Mouse (Mus musculus) ES-Bruce4 (cell line): ENCODE data around the gene Traf2. TPM values are rescaled to one million over a fixed set of nuclear protein-coding genes. Genes with fewer than 3 reads are reported as not detected.
"Not testable (repeated sequence)": the region's sequence is repeated elsewhere in the genome, so short reads cannot be mapped to it uniquely, and the experiment has no call there.

Experiments
- H3K27ac ChIP-seq: 2 replicates; pipeline ENCODE4 v1.5.1; 2012; ENCODE audit warnings: low read length, inconsistent platforms; ENCODE audit not compliant: insufficient read depth
- H3K27me3 ChIP-seq: 2 replicates; pipeline ENCODE4 v1.6.1; 2012; ENCODE audit warnings: mild to moderate bottlenecking, low read length, inconsistent platforms; ENCODE audit not compliant: control insufficient read depth, poor library complexity, insufficient read depth, severe bottlenecking
- H3K36me3 ChIP-seq: 2 replicates; pipeline ENCODE4 v1.6.1; 2012; ENCODE audit warnings: inconsistent platforms, mild to moderate bottlenecking, low read length, moderate library complexity; ENCODE audit not compliant: control insufficient read depth, poor library complexity, insufficient read depth, severe bottlenecking
- H3K4me1 ChIP-seq: one replicate; pipeline ENCODE4 v1.8.1; 2011; ENCODE audit warnings: low read length; ENCODE audit not compliant: control insufficient read depth, insufficient read depth
- H3K4me3 ChIP-seq: 2 replicates; pipeline ENCODE4 v1.5.1; 2011; ENCODE audit warnings: low read depth, mild to moderate bottlenecking, low read length
- H3K9ac ChIP-seq: 2 replicates; pipeline ENCODE4 v1.6.1; 2012; ENCODE audit warnings: low read depth, mild to moderate bottlenecking, inconsistent platforms; ENCODE audit not compliant: poor library complexity, severe bottlenecking
- H3K9me3 ChIP-seq: replicated peaks from 2 replicates; pipeline ENCODE4 v1.6.1; 2012; ENCODE audit warnings: mild to moderate bottlenecking, low read length, inconsistent platforms; ENCODE audit not compliant: control insufficient read depth, poor library complexity, insufficient read depth, severe bottlenecking
- CTCF ChIP-seq: IDR thresholded peaks from one replicate; pipeline ENCODE4 v1.8.1; 2011; ENCODE audit warnings: low read depth, low read length
- EP300 ChIP-seq: IDR thresholded peaks from 2 replicates; pipeline ENCODE4 v1.6.1; 2011; ENCODE audit warnings: low read depth, low read length; ENCODE audit not compliant: insufficient read depth
- POLR2A ChIP-seq: IDR thresholded peaks from one replicate; pipeline ENCODE4 v1.8.1; 2011; ENCODE audit warnings: low read length; ENCODE audit not compliant: insufficient read depth
- polyA plus RNA-seq: library from polyadenylated mRNA; stranded (reverse); fragments of >200 nt; gene quantifications from 2 replicates; pipeline ENCODE4 v1.2.4, GENCODE M21; 2011; ENCODE audit warnings: low read depth; ENCODE audit not compliant: missing spikeins, insufficient read depth, insufficient read length

Gene Traf2
- polyA plus RNA-seq, 1 experiment: 9.8 TPM

GRCm38 (mm10) chr2:25560551-25560950 lies 13.8 kb upstream of the Traf2 start:
- H3K4me3 ChIP-seq: no peak overlapping the region

GRCm38 (mm10) chr2:25558774-25559173 lies 12.0 kb upstream of the Traf2 start:
- Histone ChIP-seq H3K27ac (no peak overlapping the region), H3K9me3 (no peaks in the 10 kb centered on the region), H3K4me1 (no peaks in the 10 kb centered on the region), H3K9ac (peak overlapping the region; percentile 92; the same call in 1 of the 2 replicates), H3K4me3 (no peak overlapping the region; the same call in 1 of the 2 replicates), H3K36me3 (peaks cover 22% of the 10 kb centered on the region), H3K27me3 (no peaks in the 10 kb centered on the region)
- TF ChIP-seq CTCF (no peak), POLR2A (no peak), EP300 (no peak)

More at GRCm38 (mm10) chr2:25560551-25560950, 13.8 kb upstream of the Traf2 start:
- no peaks in the 10 kb centered on the region for H3K27me3 ChIP-seq
- no peaks in the 10 kb centered on the region for H3K9me3 ChIP-seq
- TF ChIP-seq POLR2A (no peak), EP300 (no peak), CTCF (no peak)
- H3K9ac ChIP-seq: no peak overlapping the region
- H3K4me1 ChIP-seq: no peaks in the 10 kb centered on the region
- H3K36me3 ChIP-seq: peaks cover 25% of the 10 kb centered on the region
- no peak overlapping the region for H3K27ac ChIP-seq

GRCm38 (mm10) chr2:25557964-25558360 lies 11.2 kb upstream of the Traf2 start:
- peak overlapping the region; percentile 92 for H3K9ac ChIP-seq
- H3K36me3 ChIP-seq: peaks cover 22% of the 10 kb centered on the region
- H3K4me3 ChIP-seq: peak overlapping the region; percentile 95
- peak; percentile 1 for TF ChIP-seq POLR2A
- TF ChIP-seq EP300: no peak
- TF ChIP-seq CTCF: no peak
- no peaks in the 10 kb centered on the region for H3K9me3 ChIP-seq
- no peaks in the 10 kb centered on the region for H3K27me3 ChIP-seq
- H3K4me1 ChIP-seq: no peaks in the 10 kb centered on the region
- no peak overlapping the region for H3K27ac ChIP-seq

GRCm38 (mm10) chr2:25557221-25557963 lies 10.7 kb upstream of the Traf2 start, which contains the start of gene Edf1:
Gene Edf1 (plus strand): TSS chr2:25557847.
- Histone ChIP-seq H3K9ac (peak within 1 kb of the TSS; percentile 92), H3K4me1 (no peaks in the 10 kb centered on the region), H3K9me3 (no peaks in the 10 kb centered on the region), H3K27ac (peak within 1 kb of the TSS; percentile 59), H3K36me3 (peaks cover 16% of the 10 kb centered on the region), H3K4me3 (peak within 1 kb of the TSS; percentile 99), H3K27me3 (no peaks in the 10 kb centered on the region)
- no peak for TF ChIP-seq CTCF
- TF ChIP-seq POLR2A: peak; percentile 42
- no peak for TF ChIP-seq EP300

- Histone ChIP-seq H3K4me3 (no peak overlapping the region), H3K27ac (no peak overlapping the region), H3K9ac (no peak overlapping the region), H3K36me3 (peaks cover 10% of the 10 kb centered on the region), H3K4me1 (no peaks in the 10 kb centered on the region), H3K27me3 (no peaks in the 10 kb centered on the region), H3K9me3 (no peaks in the 10 kb centered on the region)
- no peak for TF ChIP-seq POLR2A
Measured at GRCm38 (mm10) chr2:25556296-25556695, 9.6 kb upstream of the Traf2 start.

GRCm38 (mm10) chr2:25555479-25555878 lies 8.7 kb upstream of the Traf2 start:
- not testable (repeated sequence) for H3K9ac ChIP-seq, H3K4me3 ChIP-seq, H3K9me3 ChIP-seq, H3K4me1 ChIP-seq, H3K27ac ChIP-seq, H3K36me3 ChIP-seq, H3K27me3 ChIP-seq

- not testable (repeated sequence) for H3K27me3 ChIP-seq, H3K4me3 ChIP-seq, H3K9me3 ChIP-seq, H3K9ac ChIP-seq, H3K27ac ChIP-seq, H3K36me3 ChIP-seq, H3K4me1 ChIP-seq
Measured at GRCm38 (mm10) chr2:25553171-25553786, 6.5 kb upstream of the Traf2 start.
